Mouse (Mus musculus) NIH3T3 (cell line): Measurements from ENCODE around the gene Gm29644.
"Not testable (repeated sequence)": the region's sequence is repeated elsewhere in the genome, so short reads cannot be mapped to it uniquely, and the experiment has no call there.

ENCODE experiments used
- DNase-seq: peaks from one replicate; pipeline ENCODE4 v3.0.0-alpha.2; 2012; ENCODE audit warnings: low read depth

Gm29644 gene

GRCm38 (mm10) chrY:70303187-70303586, at the start of gene Gm29644, which contains the start of gene Gm29423:
Gene Gm29644 (minus strand): TSS chrY:70303343.
Gene Gm29423 (minus strand): TSS chrY:70303287.
- DNase-seq = not testable (repeated sequence)

GRCm38 (mm10) chrY:70273542-70273941, 29.6 kb downstream of the Gm29644 start, which contains the start of gene Gm21118:
Gene Gm21118 (minus strand): TSS chrY:70273642.
- DNase-seq = not testable (repeated sequence)
